Mouse (Mus musculus): Measurements from ENCODE around the gene Ptprn. TPM values are rescaled to one million over a fixed set of nuclear protein-coding genes. Genes with fewer than 3 reads are reported as not detected.

Gene Ptprn
- polyA plus RNA-seq, 1 experiment from 2014 or later = 0.92 TPM

- TF ChIP-seq CTCF (IDR thresholded peaks at IDR 0.05) (no peak), EP300 (IDR thresholded peaks at IDR 0.05) (no peak)
- H3K27me3 ChIP-seq (replicated peaks; ENCODE audit: insufficient read depth, low read length) = no peaks in the 10 kb centered on the region
- ATAC-seq (no peak), DNase-seq (ENCODE audit: low spot score) (no peak)
- no peak overlapping the region for H3K4me2 ChIP-seq (replicated peaks; ENCODE audit: low read depth, low read length)
- H3K27ac ChIP-seq (ENCODE audit: low read length) = no peak overlapping the region
- no peaks in the 10 kb centered on the region for H3K9me3 ChIP-seq (ENCODE audit: low read length)
- no peak overlapping the region for H3K9ac ChIP-seq (replicated peaks; ENCODE audit: low read depth)
- no peaks in the 10 kb centered on the region for H3K36me3 ChIP-seq (ENCODE audit: insufficient read depth, low read length)
- no peaks in the 10 kb centered on the region for H3K4me1 ChIP-seq (ENCODE audit: insufficient read depth, low read depth, low read length)
- H3K4me3 ChIP-seq (ENCODE audit: low read depth, low read length) = no peak overlapping the region
- 60% methylated on average over 4 of the region's 4 CpGs for WGBS
Measured at GRCm38 (mm10) chr1:75229158-75229557, 35.1 kb downstream of the Ptprn start.

- Histone ChIP-seq H3K27ac (ENCODE audit: low read length) (no peak overlapping the region), H3K4me2 (replicated peaks; ENCODE audit: low read depth, low read length) (no peak overlapping the region), H3K9me3 (ENCODE audit: low read length) (no peaks in the 10 kb centered on the region), H3K4me3 (ENCODE audit: low read depth, low read length) (no peak overlapping the region), H3K9ac (replicated peaks; ENCODE audit: low read depth) (no peak overlapping the region), H3K36me3 (ENCODE audit: insufficient read depth, low read length) (no peaks in the 10 kb centered on the region), H3K27me3 (replicated peaks; ENCODE audit: insufficient read depth, low read length) (no peaks in the 10 kb centered on the region), H3K4me1 (ENCODE audit: insufficient read depth, low read depth, low read length) (no peaks in the 10 kb centered on the region)
- WGBS = 83% methylated on average over 1 of the region's 1 CpGs
- DNase-seq (ENCODE audit: low spot score) (no peak), ATAC-seq (no peak)
- TF ChIP-seq CTCF (IDR thresholded peaks at IDR 0.05) = no peak
- TF ChIP-seq EP300 (IDR thresholded peaks at IDR 0.05) = no peak
Measured at GRCm38 (mm10) chr1:75227653-75228052, 36.6 kb downstream of the Ptprn start.

GRCm38 (mm10) chr1:75226138-75226537 is 38.2 kb downstream of the Ptprn start:
- H3K27me3 ChIP-seq (replicated peaks; ENCODE audit: insufficient read depth, low read length) = no peaks in the 10 kb centered on the region; the same call in 1 of the 2 replicates
- WGBS = 73% methylated on average over 2 of the region's 2 CpGs
- ATAC-seq (no peak), DNase-seq (ENCODE audit: low spot score) (no peak)
- no peaks in the 10 kb centered on the region for H3K9me3 ChIP-seq (ENCODE audit: low read length)
- H3K4me2 ChIP-seq (replicated peaks; ENCODE audit: low read depth, low read length) = no peak overlapping the region
- no peaks in the 10 kb centered on the region for H3K36me3 ChIP-seq (ENCODE audit: insufficient read depth, low read length)
- no peaks in the 10 kb centered on the region for H3K4me1 ChIP-seq (ENCODE audit: insufficient read depth, low read depth, low read length)
- no peak overlapping the region for H3K27ac ChIP-seq (ENCODE audit: low read length)
- H3K9ac ChIP-seq (replicated peaks; ENCODE audit: low read depth) = no peak overlapping the region
- H3K4me3 ChIP-seq (ENCODE audit: low read depth, low read length) = no peak overlapping the region
- TF ChIP-seq CTCF (IDR thresholded peaks at IDR 0.05) = no peak
- TF ChIP-seq EP300 (IDR thresholded peaks at IDR 0.05) = no peak

- Histone ChIP-seq H3K4me1 (ENCODE audit: insufficient read depth, low read depth, low read length) (no peaks in the 10 kb centered on the region), H3K9ac (replicated peaks; ENCODE audit: low read depth) (no peak overlapping the region), H3K9me3 (ENCODE audit: low read length) (no peaks in the 10 kb centered on the region), H3K36me3 (ENCODE audit: insufficient read depth, low read length) (no peaks in the 10 kb centered on the region), H3K27me3 (replicated peaks; ENCODE audit: insufficient read depth, low read length) (no peaks in the 10 kb centered on the region; the same call in 1 of the 2 replicates), H3K4me3 (ENCODE audit: low read depth, low read length) (no peak overlapping the region), H3K27ac (ENCODE audit: low read length) (no peak overlapping the region), H3K4me2 (replicated peaks; ENCODE audit: low read depth, low read length) (no peak overlapping the region)
- WGBS = 38% methylated on average over 3 of the region's 3 CpGs
- TF ChIP-seq EP300 (IDR thresholded peaks at IDR 0.05) = no peak
- TF ChIP-seq CTCF (IDR thresholded peaks at IDR 0.05) = no peak
- DNase-seq (ENCODE audit: low spot score) (no peak), ATAC-seq (no peak)
Measured at GRCm38 (mm10) chr1:75225473-75225872, 38.8 kb downstream of the Ptprn start.

- Histone ChIP-seq H3K27me3 (replicated peaks; ENCODE audit: insufficient read depth, low read length) (peaks cover 1% of the 10 kb centered on the region), H3K36me3 (ENCODE audit: insufficient read depth, low read length) (no peaks in the 10 kb centered on the region), H3K4me2 (replicated peaks; ENCODE audit: low read depth, low read length) (no peak overlapping the region), H3K4me3 (ENCODE audit: low read depth, low read length) (no peak overlapping the region), H3K9ac (replicated peaks; ENCODE audit: low read depth) (no peak overlapping the region), H3K27ac (ENCODE audit: low read length) (no peak overlapping the region), H3K9me3 (ENCODE audit: low read length) (no peaks in the 10 kb centered on the region), H3K4me1 (ENCODE audit: insufficient read depth, low read depth, low read length) (peaks cover 3% of the 10 kb centered on the region)
- TF ChIP-seq CTCF (IDR thresholded peaks at IDR 0.05) (no peak), EP300 (IDR thresholded peaks at IDR 0.05) (no peak)
- 55% methylated on average over 6 of the region's 6 CpGs for WGBS
- no peak for DNase-seq (ENCODE audit: low spot score)
- ATAC-seq = no peak
Measured at GRCm38 (mm10) chr1:75223532-75223931, 40.8 kb downstream of the Ptprn start.

GRCm38 (mm10) chr1:75222926-75223325 is 41.4 kb downstream of the Ptprn start:
- no peak overlapping the region for H3K4me3 ChIP-seq (ENCODE audit: low read depth, low read length)
- no peaks in the 10 kb centered on the region for H3K9me3 ChIP-seq (ENCODE audit: low read length)
- WGBS = 70% methylated on average over 6 of the region's 6 CpGs
- ATAC-seq = no peak
- no peak overlapping the region for H3K9ac ChIP-seq (replicated peaks; ENCODE audit: low read depth)
- no peak overlapping the region for H3K4me2 ChIP-seq (replicated peaks; ENCODE audit: low read depth, low read length)
- H3K27ac ChIP-seq (ENCODE audit: low read length) = no peak overlapping the region
- peaks cover 6% of the 10 kb centered on the region for H3K4me1 ChIP-seq (ENCODE audit: insufficient read depth, low read depth, low read length)
- no peak for DNase-seq (ENCODE audit: low spot score)
- peaks cover 3% of the 10 kb centered on the region for H3K27me3 ChIP-seq (replicated peaks; ENCODE audit: insufficient read depth, low read length)
- TF ChIP-seq CTCF (IDR thresholded peaks at IDR 0.05) (no peak), EP300 (IDR thresholded peaks at IDR 0.05) (no peak)
- H3K36me3 ChIP-seq (ENCODE audit: insufficient read depth, low read length) = no peaks in the 10 kb centered on the region

GRCm38 (mm10) chr1:75221538-75221937 is 42.8 kb downstream of the Ptprn start:
- Histone ChIP-seq H3K9me3 (ENCODE audit: low read length) (no peaks in the 10 kb centered on the region), H3K4me3 (ENCODE audit: low read depth, low read length) (no peak overlapping the region), H3K27me3 (replicated peaks; ENCODE audit: insufficient read depth, low read length) (peaks cover 3% of the 10 kb centered on the region), H3K4me1 (ENCODE audit: insufficient read depth, low read depth, low read length) (peaks cover 6% of the 10 kb centered on the region), H3K4me2 (replicated peaks; ENCODE audit: low read depth, low read length) (no peak overlapping the region), H3K36me3 (ENCODE audit: insufficient read depth, low read length) (no peaks in the 10 kb centered on the region), H3K27ac (ENCODE audit: low read length) (no peak overlapping the region), H3K9ac (replicated peaks; ENCODE audit: low read depth) (no peak overlapping the region)
- 75% methylated on average over 3 of the region's 3 CpGs for WGBS
- DNase-seq (ENCODE audit: low spot score) (no peak), ATAC-seq (no peak)
- TF ChIP-seq EP300 (IDR thresholded peaks at IDR 0.05) (no peak), CTCF (IDR thresholded peaks at IDR 0.05) (no peak)
